Mouse (Mus musculus) embryonic facial prominence, embryonic 14.5 days (tissue): ENCODE measurements around the gene Fbxl15. TPM values are rescaled to one million over a fixed set of nuclear protein-coding genes. Genes with fewer than 3 reads are reported as not detected.

Experiments used
- ATAC-seq: fragments of 200-750 bp; cut with Nextera tagmentation; 2 replicates; pipeline ENCODE4 v1.8.0; 2017; ENCODE audit warnings: low read depth, moderate number of reproducible peaks, moderate TSS enrichment
- DNase-seq: peaks from one replicate; pipeline ENCODE4 v3.0.0-alpha.2; 2015; ENCODE audit warnings: low spot score
- H3K27ac ChIP-seq: fragments of 300-500 bp; sonication (generic); replicated peaks from 2 replicates; pipeline ENCODE4 v1.5.1; 2014; ENCODE audit warnings: low read depth, mild to moderate bottlenecking, low read length, moderate library complexity
- H3K27me3 ChIP-seq: fragments of 300-500 bp; sonication (generic); replicated peaks from 2 replicates; pipeline ENCODE4 v1.6.1; 2014; ENCODE audit warnings: low read length; ENCODE audit not compliant: control insufficient read depth, insufficient read depth
- H3K36me3 ChIP-seq: fragments of 300-500 bp; sonication (generic); 2 replicates; pipeline ENCODE4 v1.6.1; 2014; ENCODE audit warnings: low read length, mixed read lengths; ENCODE audit not compliant: control insufficient read depth, insufficient read depth
- H3K4me1 ChIP-seq: fragments of 300-500 bp; sonication (generic); 2 replicates; pipeline ENCODE4 v1.6.1; 2014; ENCODE audit warnings: antibody characterized with exemption, low read length; ENCODE audit not compliant: control insufficient read depth, insufficient read depth
- H3K4me2 ChIP-seq: fragments of 300-500 bp; sonication (generic); 2 replicates; pipeline ENCODE4 v1.6.1; 2014; ENCODE audit warnings: low read depth, mild to moderate bottlenecking, low read length, moderate library complexity, mixed read lengths
- H3K4me3 ChIP-seq: fragments of 300-500 bp; sonication (generic); 2 replicates; pipeline ENCODE4 v1.5.1; 2014; ENCODE audit warnings: low read depth, mild to moderate bottlenecking, low read length
- H3K9ac ChIP-seq: fragments of 300-500 bp; sonication (generic); 2 replicates; pipeline ENCODE4 v1.6.1; 2014; ENCODE audit warnings: low read depth, mild to moderate bottlenecking, low read length, moderate library complexity, mixed read lengths
- H3K9me3 ChIP-seq: fragments of 300-500 bp; sonication (generic); 2 replicates; pipeline ENCODE4 v1.6.1; 2016; ENCODE audit warnings: low read length; ENCODE audit not compliant: control insufficient read depth
- WGBS: fragments of 180-500 bp; shearing (Covaris S2); extraction: QIAGEN DNeasy Blood & Tissue Kit; methylation state at CpG from one replicate; pipeline ENCODE4 v1.1.7; 2014; 5-methylcytosine and 5-hydroxymethylcytosine counted together
- polyA plus RNA-seq: library from polyadenylated mRNA; unstranded; fragments of >200 nt; fragmentation: Nextera tagmentation; extraction: Ambion mirVana; gene quantifications from 2 replicates; pipeline ENCODE4 v1.2.1, GENCODE M21; 2014

Fbxl15 gene
- polyA plus RNA-seq, 1 experiment from 2014 or later: 13.8 TPM

DNA sequence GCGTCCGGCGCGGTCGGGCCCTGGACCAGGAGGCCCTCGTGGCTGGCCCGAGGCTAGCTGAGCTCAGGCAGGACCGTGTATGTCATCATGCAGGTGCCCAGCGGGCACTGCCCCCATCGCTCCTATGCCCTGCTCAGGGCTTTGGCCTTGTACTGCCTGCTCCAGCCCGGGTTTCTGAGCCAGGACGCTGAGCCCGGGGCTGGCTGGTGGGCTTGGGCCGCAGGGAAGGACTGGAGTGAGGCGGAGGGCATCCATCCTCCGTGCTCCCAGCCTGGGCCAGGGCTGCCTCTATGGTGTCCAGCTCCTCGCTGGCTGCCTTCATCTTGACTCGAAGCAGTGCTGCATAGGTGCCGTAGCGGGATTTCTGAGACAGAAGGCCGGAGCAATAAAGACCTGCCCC, 15.4 kb upstream of the Fbxl15 start:
- Histone ChIP-seq H3K4me1 (peaks cover 9% of the 10 kb centered on the region; the same call in 1 of the 2 replicates), H3K27ac (no peak overlapping the region), H3K27me3 (peaks cover 61% of the 10 kb centered on the region), H3K4me2 (no peak overlapping the region), H3K4me3 (no peak overlapping the region), H3K36me3 (peaks cover 29% of the 10 kb centered on the region), H3K9me3 (no peaks in the 10 kb centered on the region), H3K9ac (no peak overlapping the region)
- DNase-seq: no peak
- WGBS: 85% methylated on average over 16 of the region's 21 CpGs
- ATAC-seq: no peak

DNA sequence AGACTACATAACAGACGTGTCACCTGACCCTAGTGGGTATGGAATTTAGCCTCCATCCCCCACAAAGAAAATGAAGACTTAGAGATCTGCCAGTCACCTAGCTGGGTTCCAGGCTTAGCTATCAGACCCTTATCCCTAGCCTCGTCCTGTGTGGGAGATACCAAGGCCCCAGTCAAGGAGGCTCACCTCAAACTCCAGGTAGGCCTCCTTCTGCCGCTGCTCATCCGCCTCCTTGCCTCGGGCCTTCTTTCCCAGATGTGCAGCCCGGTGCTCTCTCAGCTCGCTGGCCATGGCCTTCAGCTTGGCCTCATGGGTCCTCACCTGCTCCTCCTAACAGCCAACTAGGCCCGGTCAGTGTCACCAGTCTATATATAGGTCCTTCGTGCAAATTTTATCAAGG, 14.9 kb upstream of the Fbxl15 start:
- ATAC-seq: no peak
- no peak overlapping the region for H3K4me2 ChIP-seq
- H3K27ac ChIP-seq: no peak overlapping the region
- WGBS: 88% methylated on average over 9 of the region's 9 CpGs
- peaks cover 29% of the 10 kb centered on the region for H3K36me3 ChIP-seq
- no peak overlapping the region for H3K9ac ChIP-seq
- H3K4me3 ChIP-seq: no peak overlapping the region
- no peaks in the 10 kb centered on the region for H3K9me3 ChIP-seq
- H3K4me1 ChIP-seq: peaks cover 9% of the 10 kb centered on the region; the same call in 1 of the 2 replicates
- H3K27me3 ChIP-seq: peaks cover 61% of the 10 kb centered on the region
- no peak for DNase-seq

DNA sequence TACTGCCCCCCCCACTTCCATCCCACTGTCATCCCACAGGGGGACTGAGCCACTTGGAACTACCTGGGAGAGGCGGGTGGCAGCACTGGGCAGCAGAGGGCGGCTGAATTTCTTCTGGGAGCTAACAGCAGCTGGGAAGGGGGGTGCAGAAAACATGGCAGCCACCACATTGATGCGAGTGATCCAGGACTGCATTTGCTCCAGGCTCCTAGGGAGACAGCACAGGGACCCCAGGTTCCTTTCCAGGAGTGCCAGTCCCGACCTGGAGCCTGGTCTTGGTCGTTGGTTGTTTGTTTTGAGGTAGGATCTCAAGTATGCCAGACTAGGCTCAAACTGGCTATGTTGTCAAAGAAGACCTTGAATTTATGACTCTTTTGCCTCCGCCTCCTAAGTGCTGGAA, 14.4 kb upstream of the Fbxl15 start:
- Histone ChIP-seq H3K9me3 (no peaks in the 10 kb centered on the region), H3K4me3 (no peak overlapping the region), H3K36me3 (peaks cover 26% of the 10 kb centered on the region), H3K27me3 (peaks cover 61% of the 10 kb centered on the region), H3K4me2 (no peak overlapping the region), H3K9ac (no peak overlapping the region), H3K27ac (no peak overlapping the region), H3K4me1 (peaks cover 10% of the 10 kb centered on the region; the same call in 1 of the 2 replicates)
- ATAC-seq: no peak
- WGBS: 69% methylated on average over 6 of the region's 6 CpGs
- DNase-seq: no peak

DNA sequence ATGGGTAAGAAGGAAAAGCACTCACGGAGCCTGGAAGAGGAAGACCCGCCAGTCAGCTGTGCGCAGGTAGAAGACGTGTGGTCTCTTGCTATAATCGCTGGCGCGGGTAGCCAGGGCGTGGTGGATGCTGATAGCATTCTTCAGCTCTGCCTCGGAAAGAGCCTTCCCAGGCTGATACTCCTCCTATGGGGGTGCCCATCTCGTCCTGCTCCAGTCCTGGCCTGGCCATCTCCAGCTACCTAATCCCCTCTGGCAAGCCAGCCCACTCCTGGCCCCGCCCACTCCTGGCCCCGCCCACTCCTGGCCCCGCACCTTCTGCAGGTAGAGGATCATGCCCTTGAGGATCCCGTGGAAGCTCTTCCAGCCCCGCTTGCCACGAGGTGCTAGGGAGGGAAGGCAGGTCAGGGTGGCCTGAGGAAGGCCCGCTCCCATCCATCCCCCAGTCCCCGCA, 13.8 kb upstream of the Fbxl15 start:
- H3K27ac ChIP-seq: no peak overlapping the region
- no peak for ATAC-seq
- peaks cover 11% of the 10 kb centered on the region; the same call in 1 of the 2 replicates for H3K4me1 ChIP-seq
- no peak overlapping the region for H3K4me2 ChIP-seq
- H3K4me3 ChIP-seq: no peak overlapping the region
- WGBS: 20% methylated on average over 16 of the region's 18 CpGs
- peaks cover 26% of the 10 kb centered on the region for H3K36me3 ChIP-seq
- no peak for DNase-seq
- H3K9me3 ChIP-seq: no peaks in the 10 kb centered on the region
- H3K27me3 ChIP-seq: peaks cover 64% of the 10 kb centered on the region
- H3K9ac ChIP-seq: no peak overlapping the region

DNA sequence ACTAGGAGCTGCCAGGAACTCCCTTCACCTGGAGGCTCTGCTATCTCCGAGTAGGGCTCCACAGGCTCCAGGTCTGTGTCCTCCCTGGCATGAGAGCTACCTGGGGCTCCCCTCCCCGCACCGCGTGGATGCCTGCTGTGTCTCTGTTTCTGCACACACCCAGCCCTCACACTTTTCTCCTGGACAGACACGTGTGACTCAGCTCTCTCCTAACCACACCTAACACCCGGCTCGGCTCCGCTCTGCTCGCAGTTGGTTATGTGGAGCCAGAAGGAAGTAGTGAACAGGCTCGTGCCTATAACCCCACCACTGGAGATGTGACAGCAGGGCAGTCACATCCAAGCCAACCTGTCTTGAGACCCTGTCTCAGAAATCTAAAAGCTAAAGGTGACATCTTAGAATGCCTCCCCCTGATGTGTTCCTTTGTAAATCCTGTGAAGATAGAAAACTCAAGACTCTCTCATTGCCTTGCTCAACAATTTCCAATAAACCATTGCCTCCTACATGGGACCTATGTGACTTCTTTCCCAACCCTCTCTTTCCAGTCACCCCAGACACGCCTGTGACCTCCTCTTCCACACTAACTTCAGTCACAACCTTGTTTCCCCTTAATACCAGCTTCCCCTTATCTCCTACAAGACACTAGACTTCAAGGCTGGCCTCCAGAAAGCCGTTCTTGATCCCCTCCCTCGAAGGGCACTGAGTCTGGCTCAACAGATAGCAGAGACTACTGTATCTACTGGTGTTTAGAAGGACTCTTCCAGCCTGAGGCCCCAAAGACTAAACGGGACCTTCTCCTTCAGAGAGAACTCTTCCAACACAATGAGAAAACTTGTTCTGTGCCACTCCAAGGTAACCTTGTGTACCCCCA, 12.9 kb upstream of the Fbxl15 start:
- Histone ChIP-seq H3K27me3 (peaks cover 73% of the 10 kb centered on the region), H3K9ac (no peak overlapping the region), H3K36me3 (peaks cover 18% of the 10 kb centered on the region), H3K9me3 (no peaks in the 10 kb centered on the region), H3K4me1 (peaks cover 11% of the 10 kb centered on the region; the same call in 1 of the 2 replicates), H3K4me2 (no peak overlapping the region), H3K4me3 (no peak overlapping the region), H3K27ac (no peak overlapping the region)
- 34% methylated on average over 14 of the region's 14 CpGs for WGBS
- no peak for ATAC-seq
- DNase-seq: no peak

DNA sequence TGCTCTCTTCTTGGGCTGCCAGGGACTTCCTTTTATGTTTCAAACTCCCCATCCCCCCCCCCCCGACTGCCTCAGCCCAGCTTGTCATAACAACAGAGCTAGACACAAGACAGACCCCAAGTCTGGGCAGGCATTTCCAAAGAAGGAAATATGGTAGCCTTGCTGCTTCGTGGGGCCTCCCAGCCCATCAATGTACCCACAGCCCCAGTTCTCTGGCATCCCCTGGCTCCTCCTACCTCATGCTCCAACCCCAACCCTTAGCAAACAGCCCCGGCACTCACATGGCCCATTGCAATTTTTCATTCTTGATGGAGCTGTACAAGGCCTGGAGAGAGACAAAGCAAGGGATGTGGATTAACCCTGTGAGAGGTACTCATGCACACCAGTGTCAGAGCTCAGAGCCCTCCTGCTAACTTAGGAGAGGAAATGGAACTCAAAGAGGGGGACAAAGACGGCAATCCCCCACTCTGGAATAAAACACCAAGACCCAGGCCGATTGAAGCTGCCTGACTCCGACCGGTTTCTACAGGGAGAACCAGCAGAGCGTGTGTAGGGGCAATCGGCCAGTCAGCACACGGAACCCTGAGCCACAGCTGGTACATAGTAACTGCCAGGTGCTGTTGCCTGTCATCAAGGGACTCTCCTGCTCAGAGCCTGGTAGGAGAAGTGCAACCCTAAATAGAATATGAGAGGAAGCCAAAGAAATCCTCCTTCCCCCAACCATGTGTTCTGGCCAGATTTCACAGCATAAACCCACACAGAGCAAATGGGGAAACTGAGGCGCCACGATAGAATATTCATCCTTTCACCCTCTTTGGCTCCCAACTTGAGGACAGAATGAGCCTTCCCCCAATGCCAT, 12.0 kb upstream of the Fbxl15 start:
- Histone ChIP-seq H3K27me3 (peaks cover 82% of the 10 kb centered on the region), H3K9ac (0 out of 2 replicates have a peak overlapping the region, but pooled peaks have one; percentile 10), H3K4me3 (no peak overlapping the region), H3K4me2 (no peak overlapping the region), H3K9me3 (no peaks in the 10 kb centered on the region), H3K36me3 (peaks cover 9% of the 10 kb centered on the region; the same call in 1 of the 2 replicates), H3K27ac (no peak overlapping the region), H3K4me1 (peaks cover 11% of the 10 kb centered on the region; the same call in 1 of the 2 replicates)
- ATAC-seq (no peak), DNase-seq (no peak)
- WGBS: 44% methylated on average over 12 of the region's 12 CpGs

DNA sequence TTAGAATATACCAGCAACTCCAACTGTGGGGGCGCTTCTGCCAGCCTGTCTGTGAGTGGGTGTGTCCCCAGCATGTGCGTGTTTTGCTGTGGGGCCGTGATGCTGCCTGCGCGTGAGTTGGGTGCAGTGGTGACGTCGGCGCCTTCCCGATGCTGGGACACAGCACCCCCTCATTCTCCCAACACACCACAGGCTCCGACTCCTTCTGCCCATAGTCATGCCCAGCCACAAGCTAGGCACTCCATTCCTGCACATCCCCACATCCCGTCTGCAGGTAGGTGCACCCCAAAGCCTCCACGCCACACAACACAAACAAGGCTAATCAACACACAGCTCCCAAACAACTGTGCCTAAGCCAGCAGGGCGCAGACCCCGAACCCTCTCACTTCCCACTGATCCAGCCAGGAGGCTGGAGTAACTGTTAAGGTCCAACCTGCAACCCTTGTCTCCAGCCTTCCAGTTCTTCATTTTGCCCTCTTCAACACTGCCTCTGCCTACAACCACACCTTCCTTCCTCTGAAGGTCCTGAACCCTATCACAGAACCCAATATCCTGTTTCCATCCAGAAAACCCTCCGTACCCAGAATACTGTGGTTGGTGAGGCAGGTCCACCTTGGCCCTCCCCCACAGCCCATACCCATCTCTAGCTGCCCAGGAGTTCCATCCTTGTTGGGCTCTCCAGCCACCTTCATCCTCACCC, 11.0 kb upstream of the Fbxl15 start:
- peaks cover 92% of the 10 kb centered on the region for H3K27me3 ChIP-seq
- H3K9me3 ChIP-seq: no peaks in the 10 kb centered on the region
- DNase-seq (no peak), ATAC-seq (no peak)
- peaks cover 9% of the 10 kb centered on the region; the same call in 1 of the 2 replicates for H3K36me3 ChIP-seq
- peak overlapping the region; percentile 59 for H3K9ac ChIP-seq
- WGBS: 31% methylated on average over 13 of the region's 15 CpGs
- no peak overlapping the region for H3K27ac ChIP-seq
- H3K4me3 ChIP-seq: peak overlapping the region; percentile 52
- H3K4me2 ChIP-seq: peak overlapping the region; percentile 78
- H3K4me1 ChIP-seq: peaks cover 11% of the 10 kb centered on the region; the same call in 1 of the 2 replicates

DNA sequence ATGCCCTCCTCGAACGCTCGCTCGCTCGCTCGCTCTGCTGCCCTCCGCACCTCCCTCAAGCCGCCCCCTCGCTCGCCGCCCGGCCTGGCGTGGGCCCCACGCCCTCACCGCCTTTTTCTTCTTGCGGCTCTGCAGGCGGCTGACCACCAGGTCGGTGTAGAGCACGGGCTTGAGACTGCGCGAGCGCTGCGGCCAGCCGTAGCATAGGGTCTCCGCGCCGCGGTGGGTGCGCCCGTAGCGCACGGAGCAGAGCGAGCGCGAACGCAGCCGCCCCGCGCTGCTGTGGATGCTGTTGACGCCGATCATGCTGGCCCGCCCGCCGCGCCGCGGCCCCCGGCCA, 10.5 kb upstream of the Fbxl15 start:
- peak overlapping the region; percentile 59 for H3K9ac ChIP-seq
- H3K4me3 ChIP-seq: peak overlapping the region; percentile 52
- 1% methylated on average over 40 of the region's 48 CpGs for WGBS
- ATAC-seq (no peak; the same call in 1 of the 2 replicates), DNase-seq (no peak)
- peaks cover 97% of the 10 kb centered on the region for H3K27me3 ChIP-seq
- H3K36me3 ChIP-seq: peaks cover 7% of the 10 kb centered on the region; the same call in 1 of the 2 replicates
- no peak overlapping the region for H3K27ac ChIP-seq
- peak overlapping the region; percentile 78 for H3K4me2 ChIP-seq
- peaks cover 11% of the 10 kb centered on the region; the same call in 1 of the 2 replicates for H3K4me1 ChIP-seq
- H3K9me3 ChIP-seq: no peaks in the 10 kb centered on the region
